In genomic region chr9:74479273-74479672, GRCm38 (mm10) we compare ENCODE assay signal across 17 mouse cellular contexts.
DNase-seq lines count a peak whose midpoint lies in the region; ATAC-seq and TF ChIP-seq lines count a peak whose summit lies in the region.
"Had no signal": no experiment of that assay in that cellular context is flagged by ENCODE, and none has a peak within 500 bp of the region (broad histone marks: within the 10 kb centered on the region; RNA-seq: fewer than 3 reads in every experiment).

No protein-coding gene starts in this region.

- no peak for TF ChIP-seq EP300 in liver, postnatal 0 days (IDR thresholded peaks at IDR 0.05; ENCODE audit: low read depth)

- no peak overlapping the region for H3K4me3 ChIP-seq in liver, postnatal 0 days (ENCODE audit: low read depth, low read length)
- no peak overlapping the region for H3K4me3 ChIP-seq in hindbrain, embryonic 13.5 days
- H3K4me3 ChIP-seq in midbrain, embryonic 14.5 days (replicated peaks; ENCODE audit: low read depth, low read length), result no peak overlapping the region
- no peak overlapping the region for H3K4me3 ChIP-seq in limb, embryonic 10.5 days
- H3K4me3 ChIP-seq: embryonic facial prominence, embryonic 15.5 days; gastrocnemius, adult 2 months; heart, embryonic 10.5 days; limb, embryonic 13.5 days had no signal

- no peaks in the 10 kb centered on the region; the same call in 1 of the 2 replicates for H3K4me1 ChIP-seq in liver, postnatal 0 days (ENCODE audit: insufficient read depth)
- no peaks in the 10 kb centered on the region for H3K4me1 ChIP-seq in hindbrain, embryonic 13.5 days (replicated peaks)
- H3K4me1 ChIP-seq in midbrain, embryonic 14.5 days (ENCODE audit: control insufficient read depth, insufficient read depth, low read length), result no peaks in the 10 kb centered on the region
- H3K4me1 ChIP-seq in limb, embryonic 10.5 days, result no peaks in the 10 kb centered on the region
- H3K4me1 ChIP-seq: embryonic facial prominence, embryonic 15.5 days; limb, embryonic 13.5 days had no signal

- no peak for ATAC-seq in liver, postnatal 0 days
- no peak for ATAC-seq in hindbrain, embryonic 13.5 days (ENCODE audit: low FRiP score)
- no peak for ATAC-seq in midbrain, embryonic 14.5 days (ENCODE audit: low FRiP score, low TSS enrichment)

- H3K27ac ChIP-seq in liver, postnatal 0 days (ENCODE audit: low read depth), result no peak overlapping the region
- H3K27ac ChIP-seq in hindbrain, embryonic 13.5 days, result no peak overlapping the region
- no peak overlapping the region; the same call in 1 of the 2 replicates for H3K27ac ChIP-seq in midbrain, embryonic 14.5 days (replicated peaks; ENCODE audit: low read depth, low read length)
- no peak overlapping the region for H3K27ac ChIP-seq in limb, embryonic 10.5 days
- H3K27ac ChIP-seq: embryonic facial prominence, embryonic 15.5 days; gastrocnemius, adult 2 months; heart, embryonic 10.5 days; kidney, postnatal 0 days; limb, embryonic 13.5 days; liver, embryonic 14.5 days had no signal

- no peaks in the 10 kb centered on the region for H3K36me3 ChIP-seq in liver, postnatal 0 days (replicated peaks; ENCODE audit: insufficient read depth, low read length)
- H3K36me3 ChIP-seq in hindbrain, embryonic 13.5 days, result no peaks in the 10 kb centered on the region
- H3K36me3 ChIP-seq in midbrain, embryonic 14.5 days (ENCODE audit: control insufficient read depth, insufficient read depth, low read length), result no peaks in the 10 kb centered on the region
- H3K36me3 ChIP-seq in limb, embryonic 10.5 days, result no peaks in the 10 kb centered on the region
- H3K36me3 ChIP-seq: embryonic facial prominence, embryonic 15.5 days; heart, embryonic 10.5 days; limb, embryonic 13.5 days had no signal

- H3K4me2 ChIP-seq in liver, postnatal 0 days (ENCODE audit: low read depth, low read length), result no peak overlapping the region
- peak overlapping the region; percentile 0; the same call in 1 of the 2 replicates for H3K4me2 ChIP-seq in hindbrain, embryonic 13.5 days
- 0 out of 2 replicates have a peak overlapping the region, but pooled peaks have one; percentile 3 for H3K4me2 ChIP-seq in midbrain, embryonic 14.5 days (ENCODE audit: low read length)
- H3K4me2 ChIP-seq: embryonic facial prominence, embryonic 15.5 days; limb, embryonic 13.5 days had no signal

- no peaks in the 10 kb centered on the region for H3K27me3 ChIP-seq in liver, postnatal 0 days (ENCODE audit: insufficient read depth, low read length)
- H3K27me3 ChIP-seq in hindbrain, embryonic 13.5 days, result no peaks in the 10 kb centered on the region
- no peaks in the 10 kb centered on the region for H3K27me3 ChIP-seq in midbrain, embryonic 14.5 days (ENCODE audit: control insufficient read depth, insufficient read depth, low read length)
- H3K27me3 ChIP-seq in limb, embryonic 10.5 days (ENCODE audit: low read depth, poor library complexity, severe bottlenecking), result no peaks in the 10 kb centered on the region
- H3K27me3 ChIP-seq: embryonic facial prominence, embryonic 15.5 days; limb, embryonic 13.5 days had no signal

- WGBS in liver, postnatal 0 days (ENCODE audit: insufficient replicate concordance), result 49% methylated on average over 8 of the region's 8 CpGs
- 65% methylated on average over 8 of the region's 8 CpGs for WGBS in hindbrain, embryonic 13.5 days
- WGBS in midbrain, embryonic 14.5 days, result 58% methylated on average over 8 of the region's 8 CpGs
- 66% methylated on average over 8 of the region's 8 CpGs for WGBS in limb, embryonic 10.5 days

- peak; percentile 14 for DNase-seq in liver, postnatal 0 days
- DNase-seq in liver, result no peak
- peak; percentile 42 for DNase-seq in midbrain, embryonic 14.5 days
- DNase-seq in retina, postnatal 1 day, result peak; percentile 3
- DNase-seq in cerebellum, adult 8-10 months, result no peak
- no peak for DNase-seq in limb, embryonic 10.5 days (ENCODE audit: low spot score)
- DNase-seq: B cell, adult 2 months; cerebellum, adult 9-10 months; gastrocnemius, adult 2 months; kidney, adult 18-20 months; thymus, postnatal 36 days had no signal

- no peak for TF ChIP-seq CTCF in liver, postnatal 0 days (IDR thresholded peaks at IDR 0.05; ENCODE audit: low read depth)

- no peak overlapping the region for H3K9ac ChIP-seq in liver, postnatal 0 days (replicated peaks)
- no peak overlapping the region for H3K9ac ChIP-seq in hindbrain, embryonic 13.5 days
- H3K9ac ChIP-seq in midbrain, embryonic 14.5 days (replicated peaks; ENCODE audit: low read length), result no peak overlapping the region
- H3K9ac ChIP-seq: embryonic facial prominence, embryonic 15.5 days; limb, embryonic 13.5 days; liver, embryonic 14.5 days had no signal

- no peaks in the 10 kb centered on the region for H3K9me3 ChIP-seq in liver, postnatal 0 days (ENCODE audit: low read length)
- no peaks in the 10 kb centered on the region for H3K9me3 ChIP-seq in hindbrain, embryonic 13.5 days
- H3K9me3 ChIP-seq in midbrain, embryonic 14.5 days (ENCODE audit: control insufficient read depth, low read length), result no peaks in the 10 kb centered on the region
- H3K9me3 ChIP-seq in limb, embryonic 10.5 days (replicated peaks), result no peaks in the 10 kb centered on the region
- H3K9me3 ChIP-seq: embryonic facial prominence, embryonic 15.5 days; heart, embryonic 10.5 days; limb, embryonic 13.5 days had no signal

Comparison
In these comparisons a context has a peak if more than half of its experiments do, and no peak if none do; other contexts are left out.
1. DNase-seq: peak in liver, postnatal 0 days (single experiment), midbrain, embryonic 14.5 days (single experiment) and retina, postnatal 1 day (single experiment); none in liver (single experiment), cerebellum, adult 8-10 months (single experiment) and limb, embryonic 10.5 days (single experiment).